Mouse (Mus musculus) CH12F3 (cell line): ENCODE measurements around the gene Mbl1.

Experiments
- in situ Hi-C: fragments of 300-500 bp; cut with MboI; formaldehyde crosslinking; loops from 2 replicates; pipeline ENCODE4 v1.14.3; 2020; ENCODE audit warnings: low sequenced_read_pairs

Gene Mbl1

DNA sequence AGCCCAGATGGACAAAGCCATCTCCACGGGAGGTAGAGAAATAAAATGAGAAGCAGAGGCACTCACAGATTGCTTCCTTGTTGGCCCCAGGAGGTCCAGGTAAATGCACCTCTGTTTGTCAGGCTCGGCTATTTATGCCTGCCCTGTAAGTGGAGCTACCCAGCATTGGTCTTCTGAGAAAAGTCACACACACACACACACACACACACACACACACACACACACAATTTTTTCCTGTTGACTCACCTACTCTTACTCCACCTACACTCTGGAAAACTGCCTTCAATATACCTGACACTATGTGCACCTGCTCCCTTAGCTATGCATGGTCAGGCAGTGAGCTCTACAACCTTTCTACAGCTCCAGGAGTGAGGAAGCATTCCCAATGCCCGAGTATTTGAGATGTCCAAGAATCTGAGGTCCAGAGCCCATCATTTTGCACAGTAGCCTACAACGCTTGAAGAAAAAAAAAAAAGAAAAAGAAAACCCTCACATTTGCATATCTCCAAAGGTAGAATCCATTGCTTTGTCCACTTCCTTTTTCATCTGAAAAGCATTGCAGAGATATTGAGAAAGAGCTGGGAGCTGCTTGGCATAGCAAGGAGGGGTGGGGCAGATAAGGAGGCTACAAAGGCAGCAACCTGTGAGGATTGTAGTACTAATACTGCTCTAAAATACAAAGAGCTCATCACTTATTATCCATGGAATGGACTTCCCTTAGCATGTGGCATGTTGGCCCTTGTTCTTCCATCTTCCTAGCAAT lies 34.0 kb downstream of the Mbl1 start, which contains the start of gene Sftpd:
TSS of gene Sftpd (minus strand) at position 91 of the 763 bp plus-strand sequence.
- in situ Hi-C loops = no loop called here

DNA sequence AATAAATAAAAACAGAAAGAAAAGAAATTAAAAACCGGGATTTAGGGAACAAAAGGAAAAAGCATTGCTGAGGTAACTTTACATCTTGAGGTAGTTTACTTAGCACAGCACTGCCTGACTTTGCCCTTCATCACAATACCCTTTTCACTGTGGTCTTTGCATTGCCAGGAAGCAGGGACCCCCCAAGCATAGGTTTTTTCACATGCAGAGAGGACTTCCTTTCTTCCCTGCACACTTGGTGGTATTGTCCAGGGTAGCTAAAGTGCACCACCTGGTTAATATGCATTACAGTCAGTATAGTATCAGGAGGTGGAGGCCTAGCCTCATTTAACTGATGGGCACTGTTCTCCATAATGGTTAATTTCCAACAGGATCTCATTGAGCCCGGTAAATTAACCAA lies 38.2 kb downstream of the Mbl1 start:
- in situ Hi-C loops = no loop called here

DNA sequence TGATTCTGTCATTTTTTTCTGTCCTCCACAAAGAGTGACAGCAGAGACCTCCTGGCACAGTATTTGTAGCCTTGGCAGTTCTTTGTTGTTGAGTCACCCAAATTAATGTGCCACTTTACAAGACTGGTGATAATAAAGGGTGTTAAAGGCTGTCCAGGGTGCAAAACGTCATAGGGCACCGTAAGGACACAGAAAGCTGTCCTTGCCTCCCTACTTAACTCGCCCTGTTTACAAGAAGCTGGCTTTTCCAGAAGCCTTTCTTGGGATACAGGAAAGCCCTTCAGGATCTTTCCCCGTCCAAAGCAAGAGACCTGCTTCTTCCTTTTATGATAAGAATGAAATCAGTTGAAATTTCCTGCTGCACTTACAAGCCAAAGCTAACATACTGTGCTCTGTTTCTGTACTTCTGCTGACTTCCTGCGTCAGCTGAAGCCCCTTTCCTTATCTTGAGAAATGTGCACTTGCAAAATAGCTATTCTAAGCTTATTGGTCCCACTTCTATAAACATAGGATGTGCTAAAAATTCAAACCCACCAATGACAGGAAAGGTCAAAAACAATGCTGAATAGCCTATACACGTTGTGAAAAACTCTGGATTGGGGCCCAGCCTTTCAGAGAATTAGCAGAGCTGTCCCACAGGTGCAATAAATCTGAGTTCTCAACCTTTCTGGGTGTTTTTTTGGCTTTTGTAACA lies 46.9 kb downstream of the Mbl1 start:
- in situ Hi-C loops = no loop called here
